Mouse (Mus musculus) left cerebral cortex, adult 8-10 months (tissue): ENCODE data around the gene Fntb. TPM values are rescaled to one million over a fixed set of nuclear protein-coding genes. Genes with fewer than 3 reads are reported as not detected.
A peak's percentile ranks its signal among the peaks of the same experiment; 100 is the strongest.

Source experiments
- DNase-seq, 2 experiments: peaks; one replicate each; pipeline ENCODE4 v3.0.0; 2022; ENCODE audit warnings: low spot score in 2 of 2
- total RNA-seq, 4 experiments: library from RNA; stranded (reverse); gene quantifications; 2 replicates each; pipeline ENCODE4 v1.2.4; 2022

The Fntb gene
- total RNA-seq, 4 experiments from 2014 or later, result 28.4 to 36.7 (median 32.3) TPM

DNA sequence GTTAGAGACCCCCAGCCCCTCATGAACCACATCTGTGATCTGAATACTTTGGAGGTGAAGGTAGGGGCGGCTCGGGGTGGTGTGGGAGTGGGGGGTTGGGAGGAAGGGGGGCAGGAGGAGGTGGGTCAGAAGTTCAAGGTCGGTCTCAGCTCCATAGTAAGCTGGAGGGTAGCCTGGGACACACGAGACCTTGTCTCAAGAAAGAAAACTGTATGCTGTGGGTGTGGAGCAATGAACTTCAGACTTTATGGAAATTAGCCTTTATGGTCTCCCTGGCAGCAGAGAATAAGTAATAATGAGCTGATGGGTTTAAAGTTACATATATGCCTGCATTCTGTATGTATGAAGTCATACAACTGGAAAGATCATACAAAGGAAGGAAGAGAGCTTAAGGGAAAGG lies 119.7 kb downstream of the Fntb start:
- no peak for DNase-seq

DNA sequence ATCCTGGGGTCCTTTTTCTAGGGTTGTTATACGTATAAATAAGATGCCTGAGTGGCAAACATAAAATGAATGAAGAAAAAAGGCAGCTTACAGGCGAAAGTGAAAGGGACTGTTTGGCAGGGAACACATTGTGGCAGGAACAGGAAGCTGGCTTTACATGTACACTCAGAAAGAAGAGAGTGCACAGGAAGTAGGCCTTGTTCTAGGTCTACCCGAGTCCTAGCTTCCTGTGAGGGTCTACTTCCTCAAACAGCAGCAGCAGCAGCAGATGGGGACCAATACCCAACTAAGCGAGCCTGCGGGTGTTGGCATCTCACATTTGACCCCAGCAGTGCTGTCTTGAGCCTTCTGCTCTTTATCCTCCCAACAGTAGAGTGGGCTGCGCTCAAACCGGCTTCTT lies 121.4 kb downstream of the Fntb start:
- no peak for DNase-seq

DNA sequence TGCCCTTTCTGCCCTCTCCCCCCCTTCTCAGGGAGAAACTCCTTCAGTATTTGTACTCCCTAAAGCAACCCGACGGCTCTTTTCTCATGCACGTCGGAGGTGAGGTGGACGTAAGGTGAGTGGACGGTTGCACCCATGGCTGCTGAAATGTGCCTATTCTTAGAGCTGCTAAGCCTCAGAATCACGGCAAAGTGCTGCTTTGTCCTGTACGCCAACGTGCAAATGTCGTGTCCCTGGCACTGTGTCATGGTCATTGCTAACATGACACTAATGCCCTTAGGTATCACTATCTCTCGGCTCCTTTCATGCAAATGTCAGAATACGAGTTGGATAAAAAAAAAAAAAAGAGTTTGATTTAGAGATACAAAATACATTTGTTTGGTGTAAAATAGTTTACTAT lies 122.6 kb downstream of the Fntb start:
- DNase-seq, result no peak

DNA sequence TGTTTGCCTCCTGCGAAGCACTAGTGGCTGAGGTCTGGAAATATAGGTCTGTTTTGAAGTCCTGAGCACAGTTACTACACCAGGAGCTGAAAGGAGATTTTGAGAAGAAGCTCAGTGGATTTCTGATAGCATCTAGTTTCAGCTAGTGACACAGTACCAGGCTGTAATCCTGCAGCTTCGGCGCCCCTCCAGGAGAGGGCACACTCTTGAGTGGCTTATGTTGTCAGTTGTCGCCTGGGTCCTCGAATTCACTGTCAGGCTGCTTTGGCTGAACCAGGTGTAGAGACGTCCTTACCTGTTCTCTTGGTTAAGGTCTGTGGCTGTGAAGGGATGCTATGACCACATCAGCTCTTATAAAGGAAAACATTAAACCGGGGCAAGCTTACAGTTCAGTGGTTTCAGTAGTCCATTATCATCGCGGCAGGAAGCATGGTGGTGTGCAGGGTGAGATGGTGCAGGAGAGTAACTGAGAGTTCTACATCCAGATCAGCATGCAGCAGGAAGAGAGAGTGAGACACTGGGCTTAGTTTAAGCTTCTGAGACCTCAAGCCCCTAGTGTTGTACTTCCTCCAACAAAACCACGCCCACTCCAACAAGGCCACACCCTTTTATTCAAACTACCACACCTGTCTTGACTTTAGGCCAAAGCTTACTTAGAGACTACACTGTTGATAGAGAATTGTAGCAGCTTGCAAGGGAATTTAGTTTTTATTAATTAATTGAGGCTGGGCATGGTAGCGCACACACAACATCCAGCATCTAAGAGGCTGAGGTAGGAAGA lies 124.2 kb downstream of the Fntb start:
- no peak for DNase-seq

DNA sequence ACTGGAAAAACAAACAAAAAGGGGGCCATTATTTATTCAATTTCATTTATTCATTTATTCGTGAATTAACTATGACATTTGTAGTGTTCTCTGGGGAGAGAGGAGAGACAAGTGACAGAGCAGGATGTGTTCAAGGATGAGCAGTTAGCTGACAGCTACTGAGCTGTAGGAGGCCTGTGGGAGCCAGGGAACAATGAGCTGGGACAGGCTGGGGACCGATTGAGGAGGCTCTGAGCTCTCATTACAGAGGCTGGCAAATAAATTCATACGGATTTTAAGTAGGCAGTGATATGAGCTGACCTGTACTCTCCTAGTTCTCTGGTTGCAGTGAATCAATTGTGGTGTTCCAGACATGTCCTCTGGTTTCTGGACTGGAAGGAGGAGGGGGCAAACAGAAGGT lies 125.8 kb downstream of the Fntb start:
- DNase-seq, result no peak

DNA sequence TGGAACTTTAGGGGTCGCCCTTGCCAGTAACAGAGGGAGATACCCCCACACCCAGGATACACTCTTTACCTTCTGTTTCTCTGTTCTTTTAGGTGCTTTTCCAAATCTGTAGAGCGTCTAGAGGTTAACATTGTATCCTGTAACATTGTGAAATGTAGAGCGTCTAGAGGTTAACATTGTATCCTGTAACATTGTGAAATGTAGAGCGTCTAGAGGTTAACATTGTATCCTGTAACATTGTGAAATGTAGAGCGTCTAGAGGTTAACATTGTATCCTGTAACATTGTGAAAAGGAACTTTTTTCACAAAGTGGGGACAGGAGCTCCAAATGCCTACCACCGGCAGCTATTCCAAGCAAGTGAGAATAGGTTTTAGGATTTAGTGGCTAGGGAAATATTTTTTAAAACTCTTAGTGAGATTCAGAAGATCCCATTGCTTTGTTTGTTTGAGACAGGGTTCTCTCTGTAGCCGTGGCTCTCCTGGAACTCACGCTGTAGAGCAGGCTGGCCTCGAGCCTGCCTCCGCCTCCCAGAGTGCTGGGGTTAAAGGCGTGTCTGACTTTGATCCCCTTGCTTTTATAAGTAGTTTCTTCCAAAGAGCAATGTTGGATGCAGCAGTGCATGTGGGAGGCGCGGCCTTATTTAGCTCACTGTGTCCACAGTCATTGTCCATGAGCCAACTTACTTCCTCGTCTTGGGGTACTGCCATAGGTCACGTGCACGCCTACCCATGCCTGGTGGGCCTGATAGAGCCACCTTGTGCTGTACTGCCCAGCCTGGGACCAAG lies 127.7 kb downstream of the Fntb start:
- no peak for DNase-seq

DNA sequence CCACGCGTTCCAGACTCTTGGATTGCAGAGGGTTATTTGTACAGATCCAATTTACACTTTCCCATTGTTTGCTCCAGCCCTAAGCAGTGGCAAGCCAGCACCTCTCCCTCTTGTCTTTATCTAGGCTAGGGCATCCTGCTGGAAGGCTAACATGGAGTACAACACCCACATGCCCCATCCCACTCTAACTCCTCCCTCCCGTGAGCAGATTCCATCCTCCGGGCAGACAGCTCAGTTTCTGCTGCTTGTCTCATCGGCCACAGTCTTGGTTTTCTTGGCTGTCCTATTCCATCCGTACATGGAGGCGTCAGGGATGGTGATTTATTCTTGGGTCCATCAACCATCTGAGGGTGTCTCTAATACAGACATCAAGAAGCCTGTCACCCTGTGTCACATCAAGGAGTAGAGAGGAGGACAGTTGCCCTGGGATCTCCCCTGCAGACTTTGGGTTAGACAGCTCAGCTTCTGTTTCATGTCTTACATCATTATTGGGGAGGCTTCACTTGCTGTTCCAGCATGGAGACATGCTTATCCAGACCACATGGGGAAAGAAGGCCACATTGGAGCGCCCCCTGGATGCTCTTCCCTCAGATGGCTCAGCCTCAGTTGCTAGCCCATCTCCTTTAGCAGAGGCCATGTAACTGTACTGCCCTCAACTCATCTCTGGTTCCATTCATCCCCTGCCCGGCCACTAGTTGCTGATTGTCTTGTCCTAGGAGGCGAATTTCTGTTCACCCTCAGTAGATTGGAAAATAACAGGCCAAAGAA lies 129.6 kb downstream of the Fntb start:
- no peak for DNase-seq

DNA sequence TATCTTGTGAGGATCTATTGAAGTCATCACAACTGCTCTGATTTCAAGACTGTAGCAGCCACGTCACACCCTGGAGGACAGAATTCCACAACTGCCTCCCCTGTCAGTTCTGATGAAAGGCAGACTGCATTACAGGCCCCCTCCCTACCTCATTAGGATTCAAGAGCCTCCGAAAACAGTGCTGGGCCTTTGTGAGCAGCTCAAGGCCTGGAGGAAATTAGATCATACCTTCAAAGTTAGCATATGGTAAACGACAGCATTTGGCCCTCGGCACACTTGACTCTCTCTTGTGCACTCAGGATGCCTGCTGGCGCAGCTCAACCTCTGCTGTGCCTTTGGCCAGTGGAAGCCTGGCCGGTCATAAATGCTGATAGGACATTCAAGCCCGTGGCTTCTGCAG lies 130.4 kb downstream of the Fntb start:
- no peak for DNase-seq

DNA sequence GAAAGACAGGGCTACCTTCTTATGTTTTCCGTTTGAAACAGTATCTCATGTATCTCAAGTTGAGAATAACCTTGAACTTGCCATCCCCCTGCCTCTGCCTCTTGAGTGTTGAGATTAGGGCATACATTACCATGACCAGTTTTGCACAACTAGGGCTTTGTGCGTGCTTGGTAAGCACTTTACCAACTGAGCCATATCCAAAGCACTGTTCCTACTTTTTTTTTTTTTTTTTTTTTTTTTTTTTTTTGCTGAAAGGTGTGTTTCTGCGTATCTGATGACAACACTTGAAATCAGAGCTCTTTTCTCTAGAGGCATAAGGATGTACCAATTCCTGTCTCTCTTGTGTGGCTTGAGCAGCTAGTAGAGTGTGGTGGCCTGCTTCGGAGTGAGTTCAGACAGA lies 131.2 kb downstream of the Fntb start:
- no peak for DNase-seq

DNA sequence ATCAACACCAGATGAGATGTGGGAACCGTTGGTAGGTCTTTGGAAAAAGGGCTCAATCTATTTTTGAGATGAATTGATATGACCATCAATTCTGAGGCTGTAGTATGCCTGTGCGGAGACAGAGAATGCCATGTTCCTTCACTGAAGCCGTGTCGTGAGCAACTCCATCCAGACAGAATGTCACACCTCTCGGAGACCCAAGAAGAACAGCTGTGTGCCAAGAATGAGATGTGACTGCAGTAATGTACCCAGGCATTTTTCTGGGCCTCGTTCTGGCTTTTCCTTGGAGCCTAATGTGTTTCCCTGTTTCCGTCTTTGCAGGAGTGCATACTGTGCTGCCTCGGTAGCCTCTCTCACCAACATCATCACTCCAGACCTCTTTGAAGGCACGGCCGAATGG lies 131.6 kb downstream of the Fntb start:
- no peak for DNase-seq

DNA sequence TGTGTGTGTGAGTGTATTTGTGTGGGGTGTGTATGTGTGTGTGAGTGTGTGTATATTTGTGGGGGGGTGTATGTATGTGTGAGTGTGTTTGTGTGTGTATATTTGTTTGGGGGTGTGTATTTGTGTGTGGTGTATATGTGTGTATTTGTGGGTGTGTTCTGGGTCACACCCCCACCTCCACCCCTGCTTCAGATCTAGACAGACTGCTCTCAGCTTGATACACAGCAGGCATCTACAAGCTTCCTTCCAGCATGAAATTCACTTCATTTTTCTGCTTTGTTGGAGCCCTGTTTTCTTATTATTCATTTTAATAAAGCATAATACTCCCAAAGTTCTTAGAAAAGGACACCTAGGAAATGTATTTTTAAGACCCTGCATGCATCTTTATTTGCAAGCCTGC lies 132.8 kb downstream of the Fntb start:
- DNase-seq, result no peak

DNA sequence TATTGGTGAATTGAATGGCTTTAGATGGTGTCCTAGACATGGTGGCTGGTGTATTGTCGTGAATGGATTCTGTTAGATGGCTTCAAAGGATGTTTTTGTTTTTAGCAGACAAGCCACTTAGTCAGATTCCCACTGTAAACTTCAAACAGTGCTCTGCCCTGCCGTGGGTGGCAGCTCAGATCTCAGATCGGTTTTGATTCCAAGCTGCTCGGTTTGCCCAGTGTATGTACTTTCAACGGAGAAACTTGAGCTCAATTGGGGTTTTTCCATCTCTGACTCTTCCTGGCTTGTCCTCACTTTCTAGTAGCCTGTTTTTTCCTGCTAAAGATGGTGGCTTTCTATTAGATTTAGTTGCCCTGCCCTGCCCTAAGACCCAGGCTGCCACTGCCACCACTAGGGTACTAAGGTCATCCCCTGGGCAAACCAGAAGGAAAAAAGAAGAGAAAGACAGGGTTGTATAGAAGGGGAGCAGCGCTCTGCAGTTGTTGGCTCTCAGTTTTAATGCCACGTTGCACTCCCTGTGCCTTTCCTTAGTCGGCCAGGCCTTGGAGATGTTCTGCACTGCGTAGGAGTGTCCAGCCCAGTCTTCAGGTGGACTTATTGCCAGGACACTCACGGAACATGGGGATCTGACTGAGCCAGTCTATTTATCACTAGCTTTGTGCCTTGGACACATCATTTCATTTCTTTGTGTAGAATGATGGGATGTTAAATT lies 134.0 kb downstream of the Fntb start:
- no peak for DNase-seq

DNA sequence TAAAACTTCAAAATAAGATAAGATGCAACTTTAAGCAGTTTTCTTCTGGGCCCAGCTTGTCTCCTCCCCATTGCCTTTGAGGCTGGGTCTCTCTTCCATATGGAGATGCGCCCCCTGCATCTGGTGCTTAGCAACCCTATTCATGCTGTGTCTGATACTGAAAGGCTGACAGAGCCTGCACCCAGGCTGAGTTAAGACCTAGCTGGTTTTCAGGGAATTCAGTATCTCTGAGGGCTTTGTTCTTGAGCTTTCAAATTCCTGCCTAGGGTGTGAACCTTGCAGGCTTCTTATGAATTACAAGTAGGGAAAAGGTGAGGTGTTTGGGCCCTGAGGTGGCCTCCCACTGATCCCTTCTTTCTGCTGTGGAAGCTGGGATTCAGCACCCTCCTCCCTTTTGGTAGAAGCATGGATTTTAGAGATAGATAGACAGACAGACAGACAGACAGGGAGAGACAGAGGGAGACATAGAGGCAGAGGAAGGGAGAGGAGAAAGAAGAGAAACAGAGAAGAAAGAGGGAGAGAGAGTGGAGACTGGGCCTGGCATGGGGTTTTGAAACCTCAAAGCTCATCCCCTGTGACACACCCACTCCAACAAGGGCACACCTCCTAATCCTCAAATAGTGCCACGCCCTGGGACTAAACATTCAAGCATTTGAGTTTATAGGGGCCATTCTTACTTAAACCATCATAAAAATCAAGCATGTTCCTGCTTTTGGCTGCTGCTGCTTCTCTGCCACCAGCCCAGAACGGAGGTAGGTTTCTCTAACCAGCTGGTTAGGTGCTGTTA lies 136.3 kb downstream of the Fntb start:
- DNase-seq, result no peak

DNA sequence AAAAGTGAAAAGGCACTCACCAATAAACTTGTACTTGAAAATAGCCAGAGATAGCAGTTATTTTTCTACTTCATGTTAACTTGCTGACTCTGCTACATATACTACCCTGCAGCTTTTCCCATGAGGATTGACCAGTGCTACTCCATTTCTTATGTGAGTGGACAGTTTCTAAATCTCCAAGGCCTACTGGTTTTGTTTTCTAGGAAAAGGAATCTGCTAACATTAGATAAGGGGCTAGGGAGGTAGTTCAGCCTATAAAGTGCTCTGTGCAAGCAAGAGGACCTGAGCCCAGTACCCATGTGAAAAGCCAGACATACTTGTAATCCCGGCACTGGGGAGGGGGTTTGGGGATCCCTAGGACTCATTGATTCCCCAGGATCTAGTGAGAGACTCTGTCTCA lies 140.9 kb downstream of the Fntb start:
- no peak for DNase-seq

DNA sequence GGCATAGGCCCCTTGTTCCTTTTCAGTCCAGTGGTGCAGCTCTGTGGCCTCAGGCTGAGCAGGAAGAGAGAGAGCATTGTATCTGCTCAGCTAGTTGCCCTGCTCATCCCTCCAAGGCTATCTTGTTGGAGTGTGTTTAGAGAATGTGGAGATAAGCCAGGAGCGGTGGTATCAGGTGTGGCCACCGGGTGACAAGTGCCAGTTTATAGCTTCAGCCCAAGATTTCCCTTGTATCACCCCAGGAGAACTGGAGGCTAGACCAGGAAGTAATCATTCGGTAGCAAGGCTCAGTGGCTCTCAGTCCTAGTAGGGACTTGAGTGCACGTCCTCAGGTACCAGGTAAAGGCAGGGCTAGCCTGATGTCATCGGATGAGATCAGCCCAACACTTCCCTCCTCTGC lies 143.8 kb downstream of the Fntb start:
- no peak for DNase-seq

DNA sequence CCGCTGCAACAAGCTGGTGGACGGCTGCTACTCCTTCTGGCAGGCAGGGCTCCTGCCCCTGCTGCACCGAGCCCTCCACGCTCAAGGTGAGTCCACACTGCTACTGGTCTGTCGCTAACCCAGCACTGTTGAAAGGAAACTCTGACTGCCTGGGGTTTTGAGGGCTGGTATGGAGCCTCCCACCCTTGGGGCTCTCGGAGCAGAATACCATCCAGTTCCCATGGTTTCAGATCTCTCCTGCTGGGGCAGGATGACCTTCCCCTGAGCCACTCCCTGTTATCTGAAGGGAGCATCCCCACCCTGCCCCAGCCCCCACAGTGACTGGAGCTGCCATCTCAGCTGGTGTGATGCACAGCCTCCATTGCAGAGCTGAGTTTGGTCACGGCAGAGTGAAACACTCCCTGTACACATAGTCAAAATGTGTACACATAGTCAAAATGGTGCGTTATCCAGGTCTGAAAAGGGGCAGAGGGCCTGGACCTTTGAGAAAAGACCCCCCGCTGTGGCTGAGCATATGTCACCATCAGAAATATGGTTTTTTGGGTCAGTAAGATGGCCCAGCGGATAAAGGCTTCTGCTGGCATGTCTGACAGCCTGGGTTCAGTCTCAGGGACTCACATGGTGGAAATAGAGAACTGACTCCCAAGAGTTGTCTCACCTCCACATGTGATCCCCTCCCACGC lies 145.0 kb downstream of the Fntb start:
- no peak for DNase-seq

DNA sequence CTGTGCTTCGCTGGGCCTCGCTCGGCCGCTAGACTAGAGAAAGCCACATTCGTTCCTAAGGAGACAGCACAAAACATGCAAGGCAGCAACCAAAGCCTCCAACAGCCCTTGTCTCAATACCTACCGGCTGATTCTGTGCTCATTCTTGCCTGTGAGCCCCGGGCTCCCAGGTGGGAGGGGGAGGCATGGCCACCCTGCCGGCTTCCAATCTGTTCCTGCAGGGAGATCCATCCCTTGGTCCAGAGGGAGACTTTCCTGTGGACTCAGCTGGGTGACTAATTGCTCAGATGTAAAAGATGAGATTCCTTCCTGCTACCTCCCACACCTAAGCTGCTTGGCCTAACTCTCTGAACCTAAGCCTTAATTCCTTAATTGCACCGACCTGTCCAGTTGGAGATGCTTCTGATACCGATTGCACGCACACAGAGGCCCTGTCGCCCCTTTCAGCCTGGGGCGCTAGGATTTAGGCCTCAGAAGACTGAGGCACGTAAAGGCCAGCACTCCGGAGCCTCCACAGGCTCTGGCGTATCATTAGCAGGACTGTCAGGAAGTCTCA lies 145.9 kb downstream of the Fntb start:
- DNase-seq, result peak in 1 of 2 experiments; percentile 30

DNA sequence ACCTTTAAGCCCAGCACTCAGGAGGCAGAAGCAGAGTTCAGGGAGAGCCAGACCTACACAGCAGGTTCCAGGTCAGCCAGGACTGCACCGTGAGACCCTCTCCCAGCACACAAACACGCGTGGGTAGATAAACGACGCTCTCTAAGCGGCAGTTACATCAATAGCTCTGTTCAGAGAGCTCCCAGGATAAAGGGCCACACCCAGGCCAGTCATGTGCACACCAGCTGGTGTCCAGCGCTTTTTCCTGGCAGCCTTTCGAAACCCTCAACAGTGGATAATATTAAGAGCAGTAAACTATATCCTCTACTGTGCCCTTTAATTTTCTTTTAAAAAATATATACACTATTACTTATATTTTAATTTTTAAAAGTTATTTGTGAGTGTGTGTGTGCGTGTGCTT lies 146.8 kb downstream of the Fntb start:
- DNase-seq, result no peak

DNA sequence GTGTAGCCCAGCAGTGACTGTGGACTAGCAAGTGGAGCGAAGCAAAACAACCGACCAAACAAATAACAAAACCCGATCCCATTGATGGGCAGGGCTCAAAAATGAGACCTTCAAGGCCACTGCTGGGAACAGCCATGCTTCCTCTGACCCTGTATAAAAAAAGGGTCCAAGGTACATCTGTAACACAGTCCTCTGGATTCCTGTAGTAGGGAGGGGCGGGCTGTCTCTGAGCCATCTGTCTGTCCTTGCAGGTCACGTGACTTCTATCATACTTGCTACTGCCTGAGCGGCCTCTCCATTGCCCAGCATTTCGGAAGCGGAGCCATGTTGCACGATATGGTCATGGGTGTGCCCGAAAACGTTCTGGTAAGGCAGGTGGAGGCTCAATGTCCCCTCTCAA lies 150.8 kb downstream of the Fntb start:
- no peak for DNase-seq

DNA sequence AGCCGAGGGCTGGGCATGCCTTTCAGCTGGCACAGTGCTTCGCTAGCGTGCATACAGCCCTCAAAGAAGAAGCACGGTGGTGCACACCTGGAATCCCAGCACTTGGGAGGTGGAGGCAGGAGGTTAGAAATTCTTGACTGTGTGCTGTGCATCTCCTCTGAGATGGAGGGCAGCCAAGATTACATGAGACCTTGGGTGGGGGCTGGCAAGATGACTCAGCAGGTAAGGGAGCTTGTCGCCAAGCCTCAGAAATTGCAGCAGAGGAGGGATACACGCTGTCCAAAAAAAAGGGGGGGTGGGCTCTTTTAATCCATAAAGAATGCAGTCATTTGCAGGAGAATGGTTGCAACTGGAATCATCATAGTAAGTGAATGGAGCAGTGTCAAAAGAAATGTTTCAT lies 152.7 kb downstream of the Fntb start:
- no peak for DNase-seq
